Mouse (Mus musculus) spleen, adult 2 months (tissue): Measurements from ENCODE around the gene Ikzf5. TPM values are rescaled to one million over a fixed set of nuclear protein-coding genes. Genes with fewer than 3 reads are reported as not detected.

ENCODE experiments used
- DNase-seq, 2 experiments: peaks; one replicate each; pipeline versions ENCODE4 v3.0.0 to v3.0.0-alpha.2; 2012 to 2021; ENCODE audit warnings: low spot score in 2 of 2, low read depth in 1 of 2
- H3K27ac ChIP-seq: fragments of 200-500 bp; 2 replicates; pipeline ENCODE4 v1.5.1; 2012; ENCODE audit warnings: low read length, inconsistent platforms; ENCODE audit not compliant: insufficient read depth
- H3K27me3 ChIP-seq: fragments of 200-500 bp; 2 replicates; pipeline ENCODE4 v1.6.1; 2012; ENCODE audit warnings: mild to moderate bottlenecking, moderate library complexity, low read length, inconsistent platforms; ENCODE audit not compliant: control insufficient read depth, insufficient read depth
- H3K36me3 ChIP-seq: fragments of 200-500 bp; 2 replicates; pipeline ENCODE4 v1.6.1; 2012; ENCODE audit warnings: mild to moderate bottlenecking, low read length, inconsistent platforms; ENCODE audit not compliant: control insufficient read depth, insufficient read depth
- H3K4me1 ChIP-seq: fragments of 200-500 bp; 2 replicates; pipeline ENCODE4 v1.6.1; 2011; ENCODE audit warnings: inconsistent platforms; ENCODE audit not compliant: control insufficient read depth, insufficient read depth, insufficient read length
- H3K4me3 ChIP-seq: fragments of 200-500 bp; 2 replicates; pipeline ENCODE4 v1.5.1; 2011; ENCODE audit warnings: mild to moderate bottlenecking, inconsistent platforms; ENCODE audit not compliant: insufficient read depth, insufficient read length; ENCODE audit errors: extremely low read depth
- CTCF ChIP-seq: fragments of 200-500 bp; IDR thresholded peaks from 2 replicates; pipeline ENCODE4 v1.5.1; 2011; ENCODE audit warnings: mild to moderate bottlenecking, inconsistent platforms; ENCODE audit not compliant: insufficient read depth, insufficient read length, insufficient replicate concordance; ENCODE audit errors: extremely low read depth
- POLR2A ChIP-seq: fragments of 200-500 bp; IDR thresholded peaks from 2 replicates; pipeline ENCODE4 v1.6.1; 2011; ENCODE audit warnings: low read depth, low read length, inconsistent platforms
- WGBS: fragments of 180-500 bp; shearing (Covaris S2); methylation state at CpG from one replicate; pipeline ENCODE4 v1.1.7; 2018; 5-methylcytosine and 5-hydroxymethylcytosine counted together
- polyA plus RNA-seq: library from polyadenylated mRNA; depleted of rRNA; stranded (reverse); fragments of >200 nt; gene quantifications from 2 replicates; pipeline ENCODE4 v1.2.3, GENCODE M21; 2012

Gene Ikzf5
- polyA plus RNA-seq, 1 experiment = 7.2 TPM

GRCm38 (mm10) chr7:131371880-131372651 is 38.3 kb downstream of the Ikzf5 start:
- no peaks in the 10 kb centered on the region; the same call in 1 of the 2 replicates for H3K4me1 ChIP-seq
- no peak overlapping the region for H3K4me3 ChIP-seq
- no peaks in the 10 kb centered on the region for H3K27me3 ChIP-seq
- TF ChIP-seq CTCF = no peak
- no peak for TF ChIP-seq POLR2A
- WGBS = 71% methylated on average over 9 of the region's 9 CpGs
- H3K27ac ChIP-seq = no peak overlapping the region
- H3K36me3 ChIP-seq = no peaks in the 10 kb centered on the region
- DNase-seq = no peak

- Histone ChIP-seq H3K36me3 (no peaks in the 10 kb centered on the region), H3K27me3 (no peaks in the 10 kb centered on the region), H3K27ac (peak overlapping the region; percentile 82), H3K4me1 (no peaks in the 10 kb centered on the region; the same call in 1 of the 2 replicates), H3K4me3 (peak overlapping the region; percentile 81)
- WGBS = 14% methylated on average over 9 of the region's 9 CpGs
- TF ChIP-seq POLR2A = no peak
- TF ChIP-seq CTCF = no peak
- no peak for DNase-seq
Measured at GRCm38 (mm10) chr7:131371470-131371860, 38.9 kb downstream of the Ikzf5 start.

- peak; percentile 69 for TF ChIP-seq POLR2A
- peak; percentile 85 for TF ChIP-seq CTCF
- H3K27ac ChIP-seq = peak within 1 kb of the TSS; percentile 82
- no peaks in the 10 kb centered on the region; the same call in 1 of the 2 replicates for H3K4me1 ChIP-seq
- peak within 1 kb of the TSS; percentile 81 for H3K4me3 ChIP-seq
- no peaks in the 10 kb centered on the region for H3K36me3 ChIP-seq
- WGBS = 1% methylated on average over 46 of the region's 47 CpGs
- no peaks in the 10 kb centered on the region for H3K27me3 ChIP-seq
- DNase-seq = peak; percentile 72 to 82
Measured at GRCm38 (mm10) chr7:131370648-131371469, 39.5 kb downstream of the Ikzf5 start, which contains the start of gene Pstk. Gene Pstk (plus strand): TSS chr7:131371141.

GRCm38 (mm10) chr7:131364131-131364530 is 46.2 kb downstream of the Ikzf5 start:
- Histone ChIP-seq H3K36me3 (peaks cover 1% of the 10 kb centered on the region; the same call in 1 of the 2 replicates), H3K4me3 (no peak overlapping the region), H3K27ac (no peak overlapping the region), H3K4me1 (peaks cover 3% of the 10 kb centered on the region; the same call in 1 of the 2 replicates), H3K27me3 (no peaks in the 10 kb centered on the region)
- WGBS = 96% methylated on average over 8 of the region's 8 CpGs
- DNase-seq = no peak
- TF ChIP-seq POLR2A (no peak), CTCF (no peak)

GRCm38 (mm10) chr7:131362615-131363300 is 47.6 kb downstream of the Ikzf5 start, which contains the start of gene 2310057M21Rik:
Gene 2310057M21Rik (minus strand): TSS chr7:131362759.
- Histone ChIP-seq H3K27ac (peak within 1 kb of the TSS; percentile 89), H3K36me3 (peaks cover 1% of the 10 kb centered on the region; the same call in 1 of the 2 replicates), H3K4me1 (peaks cover 3% of the 10 kb centered on the region; the same call in 1 of the 2 replicates), H3K4me3 (peak within 1 kb of the TSS; percentile 98), H3K27me3 (no peaks in the 10 kb centered on the region)
- no peak for TF ChIP-seq CTCF
- no peak; the same call in 1 of the 2 replicates for TF ChIP-seq POLR2A
- WGBS = under 1% methylated on average over 55 of the region's 55 CpGs
- peak; percentile 78 to 84 for DNase-seq

- TF ChIP-seq CTCF (no peak), POLR2A (no peak)
- 2% methylated on average over 35 of the region's 35 CpGs for WGBS
- Histone ChIP-seq H3K4me3 (peak overlapping the region; percentile 98), H3K27ac (peak overlapping the region; percentile 75), H3K4me1 (peaks cover 3% of the 10 kb centered on the region; the same call in 1 of the 2 replicates), H3K36me3 (peaks cover 1% of the 10 kb centered on the region), H3K27me3 (no peaks in the 10 kb centered on the region)
- no peak for DNase-seq
Measured at GRCm38 (mm10) chr7:131362269-131362614, 48.1 kb downstream of the Ikzf5 start.
